Mouse (Mus musculus) heart, embryonic 12.5 days (tissue): ENCODE data around the gene Pan2. TPM values are rescaled to one million over a fixed set of nuclear protein-coding genes. Genes with fewer than 3 reads are reported as not detected.
"Not testable (repeated sequence)": the region's sequence is repeated elsewhere in the genome, so short reads cannot be mapped to it uniquely, and the experiment has no call there.

Source experiments
- ATAC-seq: fragments of 200-750 bp; cut with Nextera tagmentation; 2 replicates; pipeline ENCODE4 v1.8.0; 2017; ENCODE audit warnings: moderate TSS enrichment, moderate library complexity; ENCODE audit not compliant: insufficient number of reproducible peaks, low FRiP score
- H3K27ac ChIP-seq: fragments of 300-500 bp; sonication (generic); 2 replicates; pipeline ENCODE4 v1.5.1; 2016; ENCODE audit warnings: mild to moderate bottlenecking, moderate library complexity; ENCODE audit not compliant: poor library complexity, severe bottlenecking
- H3K27me3 ChIP-seq: fragments of 300-500 bp; sonication (generic); replicated peaks from 2 replicates; pipeline ENCODE4 v1.6.1; 2016; ENCODE audit warnings: mild to moderate bottlenecking, moderate library complexity
- H3K36me3 ChIP-seq: fragments of 300-500 bp; sonication (generic); 2 replicates; pipeline ENCODE4 v1.6.1; 2016; ENCODE audit warnings: mild to moderate bottlenecking, moderate library complexity
- H3K4me1 ChIP-seq: fragments of 300-500 bp; sonication (generic); replicated peaks from 2 replicates; pipeline ENCODE4 v1.6.1; 2016; ENCODE audit warnings: mild to moderate bottlenecking
- H3K4me2 ChIP-seq: fragments of 300-500 bp; sonication (generic); 2 replicates; pipeline ENCODE4 v1.6.1; 2016; ENCODE audit warnings: mild to moderate bottlenecking, moderate library complexity
- H3K4me3 ChIP-seq: fragments of 300-500 bp; sonication (generic); 2 replicates; pipeline ENCODE4 v1.5.1; 2016; ENCODE audit warnings: mild to moderate bottlenecking
- H3K9ac ChIP-seq: fragments of 300-500 bp; sonication (generic); 2 replicates; pipeline ENCODE4 v1.6.1; 2016; ENCODE audit warnings: mild to moderate bottlenecking, moderate library complexity
- H3K9me3 ChIP-seq: fragments of 300-500 bp; sonication (generic); replicated peaks from 2 replicates; pipeline ENCODE4 v1.6.1; 2016; ENCODE audit warnings: mild to moderate bottlenecking, moderate library complexity
- WGBS: fragments of 180-500 bp; shearing (Covaris S2); methylation state at CpG from one replicate; pipeline ENCODE4 v1.1.7; 2016; 5-methylcytosine and 5-hydroxymethylcytosine counted together
- polyA plus RNA-seq: library from polyadenylated mRNA; unstranded; fragments of >200 nt; fragmentation: Nextera tagmentation; extraction: Ambion mirVana; gene quantifications from 2 replicates; pipeline ENCODE4 v1.2.1, GENCODE M21; 2016

The Pan2 gene
- polyA plus RNA-seq, 1 experiment from 2014 or later = 31.7 TPM

- H3K4me1 ChIP-seq = peaks cover 19% of the 10 kb centered on the region
- no peaks in the 10 kb centered on the region for H3K27me3 ChIP-seq
- 33% methylated on average over 11 of the region's 11 CpGs for WGBS
- H3K36me3 ChIP-seq = peaks cover 67% of the 10 kb centered on the region
- no peak overlapping the region; the same call in 1 of the 2 replicates for H3K9ac ChIP-seq
- H3K4me2 ChIP-seq = peak overlapping the region; percentile 58
- no peak overlapping the region for H3K4me3 ChIP-seq
- peak; percentile 71; the same call in 1 of the 2 replicates for ATAC-seq
- peak overlapping the region; percentile 90 for H3K27ac ChIP-seq
- H3K9me3 ChIP-seq = no peaks in the 10 kb centered on the region
These were observed 7.0 kb downstream of the Pan2 start for GRCm38 (mm10) chr10:128310177-128310576.

GRCm38 (mm10) chr10:128310902-128311301 is 7.8 kb downstream of the Pan2 start:
- Histone ChIP-seq H3K36me3 (peaks cover 71% of the 10 kb centered on the region), H3K27me3 (no peaks in the 10 kb centered on the region), H3K4me2 (peak overlapping the region; percentile 58), H3K9me3 (no peaks in the 10 kb centered on the region), H3K4me1 (peaks cover 19% of the 10 kb centered on the region), H3K4me3 (peak overlapping the region; percentile 23; the same call in 1 of the 2 replicates), H3K27ac (peak overlapping the region; percentile 90), H3K9ac (0 out of 2 replicates have a peak overlapping the region, but pooled peaks have one; percentile 11)
- WGBS = 30% methylated on average over 4 of the region's 4 CpGs
- no peak for ATAC-seq

- ATAC-seq = no peak
- Histone ChIP-seq H3K36me3 (peaks cover 84% of the 10 kb centered on the region), H3K4me2 (no peak overlapping the region), H3K4me1 (peaks cover 11% of the 10 kb centered on the region), H3K9ac (no peak overlapping the region), H3K9me3 (no peaks in the 10 kb centered on the region), H3K27ac (no peak overlapping the region), H3K27me3 (no peaks in the 10 kb centered on the region), H3K4me3 (no peak overlapping the region)
- 86% methylated on average over 8 of the region's 8 CpGs for WGBS
These were observed 12.4 kb downstream of the Pan2 start for GRCm38 (mm10) chr10:128315578-128315977.

- no peak for ATAC-seq
- H3K27me3 ChIP-seq = no peaks in the 10 kb centered on the region
- H3K9me3 ChIP-seq = no peaks in the 10 kb centered on the region
- H3K36me3 ChIP-seq = peaks cover 62% of the 10 kb centered on the region
- H3K27ac ChIP-seq = no peak overlapping the region
- H3K4me3 ChIP-seq = peak overlapping the region; percentile 85
- 47% methylated on average over 12 of the region's 12 CpGs for WGBS
- peak overlapping the region; percentile 58 for H3K4me2 ChIP-seq
- H3K9ac ChIP-seq = no peak overlapping the region
- peaks cover 16% of the 10 kb centered on the region for H3K4me1 ChIP-seq
These were observed 18.5 kb downstream of the Pan2 start for GRCm38 (mm10) chr10:128321641-128322040.

- peak within 1 kb of the TSS; percentile 93 for H3K9ac ChIP-seq
- peaks cover 64% of the 10 kb centered on the region for H3K36me3 ChIP-seq
- no peaks in the 10 kb centered on the region for H3K27me3 ChIP-seq
- peak within 1 kb of the TSS; percentile 83 for H3K4me2 ChIP-seq
- H3K4me1 ChIP-seq = peaks cover 16% of the 10 kb centered on the region
- peak; percentile 89 for ATAC-seq
- peak within 1 kb of the TSS; percentile 90 for H3K27ac ChIP-seq
- peak within 1 kb of the TSS; percentile 85 for H3K4me3 ChIP-seq
- under 1% methylated on average over 40 of the region's 40 CpGs for WGBS
- H3K9me3 ChIP-seq = no peaks in the 10 kb centered on the region
These were observed 19.3 kb downstream of the Pan2 start, which contains the start of gene Cnpy2 for GRCm38 (mm10) chr10:128322141-128323108. Gene Cnpy2, plus strand, starts transcription at chr10:128322459.

- peaks cover 16% of the 10 kb centered on the region for H3K4me1 ChIP-seq
- peak overlapping the region; percentile 85 for H3K4me3 ChIP-seq
- H3K27me3 ChIP-seq = no peaks in the 10 kb centered on the region
- no peaks in the 10 kb centered on the region for H3K9me3 ChIP-seq
- 69% methylated on average over 8 of the region's 8 CpGs for WGBS
- H3K9ac ChIP-seq = peak overlapping the region; percentile 93
- no peak overlapping the region for H3K27ac ChIP-seq
- ATAC-seq = no peak
- H3K4me2 ChIP-seq = peak overlapping the region; percentile 83
- peaks cover 63% of the 10 kb centered on the region for H3K36me3 ChIP-seq
These were observed 20.4 kb downstream of the Pan2 start for GRCm38 (mm10) chr10:128323516-128323915.

- no peak for ATAC-seq
- H3K27me3 ChIP-seq = no peaks in the 10 kb centered on the region
- WGBS = 95% methylated on average over 8 of the region's 8 CpGs
- no peak overlapping the region for H3K9ac ChIP-seq
- H3K4me2 ChIP-seq = no peak overlapping the region
- peaks cover 47% of the 10 kb centered on the region for H3K36me3 ChIP-seq
- H3K4me3 ChIP-seq = no peak overlapping the region
- no peaks in the 10 kb centered on the region for H3K9me3 ChIP-seq
- H3K4me1 ChIP-seq = peaks cover 10% of the 10 kb centered on the region
- H3K27ac ChIP-seq = no peak overlapping the region
These were observed 23.7 kb downstream of the Pan2 start for GRCm38 (mm10) chr10:128326825-128327224.

- 89% methylated on average over 10 of the region's 10 CpGs for WGBS
- ATAC-seq = no peak
- Histone ChIP-seq H3K9ac (no peak overlapping the region), H3K4me3 (no peak overlapping the region), H3K27me3 (no peaks in the 10 kb centered on the region), H3K27ac (no peak overlapping the region), H3K4me1 (peaks cover 10% of the 10 kb centered on the region), H3K36me3 (peaks cover 47% of the 10 kb centered on the region), H3K9me3 (no peaks in the 10 kb centered on the region), H3K4me2 (no peak overlapping the region)
These were observed 24.5 kb downstream of the Pan2 start for GRCm38 (mm10) chr10:128327610-128328009.

GRCm38 (mm10) chr10:128332358-128333249 is 29.5 kb downstream of the Pan2 start:
- H3K27ac ChIP-seq, H3K27me3 ChIP-seq, H3K9ac ChIP-seq, H3K4me2 ChIP-seq, ATAC-seq, H3K9me3 ChIP-seq, H3K4me3 ChIP-seq: not testable (repeated sequence)
- Histone ChIP-seq H3K4me1 (peaks cover 14% of the 10 kb centered on the region), H3K36me3 (peaks cover 17% of the 10 kb centered on the region)
- WGBS = 75% methylated on average over 6 of the region's 6 CpGs

- peaks cover 3% of the 10 kb centered on the region; the same call in 1 of the 2 replicates for H3K36me3 ChIP-seq
- WGBS = 3% methylated on average over 4 of the region's 4 CpGs
- no peak for ATAC-seq
These were observed 32.4 kb downstream of the Pan2 start for GRCm38 (mm10) chr10:128335582-128335981.

More at GRCm38 (mm10) chr10:128335582-128335981, 32.4 kb downstream of the Pan2 start:
- H3K4me2 ChIP-seq = no peak overlapping the region
- no peaks in the 10 kb centered on the region for H3K27me3 ChIP-seq
- H3K4me1 ChIP-seq = peaks cover 38% of the 10 kb centered on the region
- H3K27ac ChIP-seq = peak overlapping the region; percentile 35; the same call in 1 of the 2 replicates
- no peak overlapping the region for H3K9ac ChIP-seq
- no peaks in the 10 kb centered on the region for H3K9me3 ChIP-seq
- H3K4me3 ChIP-seq = no peak overlapping the region
